Mouse (Mus musculus): ENCODE measurements around the gene Tbcc. TPM values are rescaled to one million over a fixed set of nuclear protein-coding genes. Genes with fewer than 3 reads are reported as not detected.

Gene Tbcc
- polyA plus RNA-seq, 2 experiments, result 27.8 to 63.3 TPM

DNA sequence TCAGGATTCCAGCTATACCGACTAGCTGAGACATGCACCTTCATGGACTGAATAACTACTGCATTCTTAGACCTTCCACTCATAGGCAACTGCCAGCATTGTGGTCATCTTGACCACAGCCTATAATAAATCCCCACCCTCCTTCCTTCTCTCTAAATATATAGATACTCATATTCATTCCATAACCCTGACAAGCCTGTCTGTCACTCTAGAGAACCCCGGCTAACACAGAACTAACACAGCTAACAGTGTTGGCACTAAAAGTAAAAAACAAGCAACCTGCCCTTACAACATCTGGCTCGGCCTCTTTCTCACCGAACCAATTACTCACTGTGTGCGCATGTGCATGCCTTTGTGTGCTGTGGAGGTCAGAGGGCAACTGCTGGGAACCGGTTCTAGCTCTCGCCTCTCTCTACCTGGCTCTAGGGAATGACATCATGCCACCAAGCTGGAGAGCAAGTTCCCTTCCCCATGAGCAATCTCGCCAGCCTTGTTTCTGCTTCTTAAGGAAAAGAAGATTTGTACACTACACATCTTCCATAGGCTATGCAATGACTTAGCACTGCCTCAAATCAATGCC, 14.0 kb upstream of the Tbcc start:
- Histone ChIP-seq H3K9ac (ENCODE audit: low read depth, low read length, severe bottlenecking) (no peak overlapping the region), H3K27me3 (ENCODE audit: control insufficient read depth, insufficient read depth, low read length) (no peaks in the 10 kb centered on the region), H3K4me2 (replicated peaks; ENCODE audit: low read depth, low read length, severe bottlenecking) (no peak overlapping the region), H3K4me1 (ENCODE audit: control insufficient read depth, insufficient read depth, low read length) (no peaks in the 10 kb centered on the region), H3K27ac (replicated peaks; ENCODE audit: low read depth, low read length) (no peak overlapping the region), H3K9me3 (ENCODE audit: control insufficient read depth, low read length) (no peaks in the 10 kb centered on the region), H3K4me3 (replicated peaks; ENCODE audit: low read length) (no peak overlapping the region), H3K36me3 (ENCODE audit: control insufficient read depth, insufficient read depth, low read length) (no peaks in the 10 kb centered on the region)
- no peak for TF ChIP-seq POLR2A (IDR thresholded peaks at IDR 0.05; ENCODE audit: borderline replicate concordance, extremely low read depth, insufficient read depth, insufficient read length)
- WGBS, result 39% methylated on average over 8 of the region's 8 CpGs
- DNase-seq (ENCODE audit: low spot score) (no peak), ATAC-seq (ENCODE audit: low FRiP score, low read depth) (no peak)

DNA sequence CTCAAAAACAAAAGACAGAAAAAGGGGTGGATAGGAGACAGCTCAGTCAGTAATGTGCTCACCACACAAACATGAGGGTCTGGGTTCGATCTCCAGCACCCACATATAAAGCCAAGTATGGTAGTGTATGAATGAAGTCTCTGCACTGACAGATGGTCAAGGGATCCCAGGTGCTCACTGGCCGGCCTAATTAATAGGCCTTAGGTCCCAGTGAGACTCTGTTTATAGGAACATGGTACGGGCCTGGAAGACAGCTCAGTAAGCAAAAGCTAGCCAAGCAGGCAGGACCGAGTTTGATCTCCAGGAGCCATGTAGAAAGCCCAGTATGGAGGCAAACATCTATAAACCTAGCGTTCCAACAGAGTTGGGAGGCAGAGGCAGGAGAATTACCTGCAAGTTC, 13.4 kb upstream of the Tbcc start:
- DNase-seq (ENCODE audit: low spot score) (no peak), ATAC-seq (ENCODE audit: low FRiP score, low read depth) (no peak)
- no peaks in the 10 kb centered on the region for H3K36me3 ChIP-seq (ENCODE audit: control insufficient read depth, insufficient read depth, low read length)
- H3K9ac ChIP-seq (ENCODE audit: low read depth, low read length, severe bottlenecking), result no peak overlapping the region
- H3K9me3 ChIP-seq (ENCODE audit: control insufficient read depth, low read length), result no peaks in the 10 kb centered on the region
- H3K27me3 ChIP-seq (ENCODE audit: control insufficient read depth, insufficient read depth, low read length), result no peaks in the 10 kb centered on the region
- H3K27ac ChIP-seq (replicated peaks; ENCODE audit: low read depth, low read length), result no peak overlapping the region
- TF ChIP-seq POLR2A (IDR thresholded peaks at IDR 0.05; ENCODE audit: borderline replicate concordance, extremely low read depth, insufficient read depth, insufficient read length), result no peak
- no peaks in the 10 kb centered on the region for H3K4me1 ChIP-seq (ENCODE audit: control insufficient read depth, insufficient read depth, low read length)
- no peak overlapping the region for H3K4me2 ChIP-seq (replicated peaks; ENCODE audit: low read depth, low read length, severe bottlenecking)
- WGBS, result 72% methylated on average over 5 of the region's 5 CpGs
- H3K4me3 ChIP-seq (replicated peaks; ENCODE audit: low read length), result no peak overlapping the region

DNA sequence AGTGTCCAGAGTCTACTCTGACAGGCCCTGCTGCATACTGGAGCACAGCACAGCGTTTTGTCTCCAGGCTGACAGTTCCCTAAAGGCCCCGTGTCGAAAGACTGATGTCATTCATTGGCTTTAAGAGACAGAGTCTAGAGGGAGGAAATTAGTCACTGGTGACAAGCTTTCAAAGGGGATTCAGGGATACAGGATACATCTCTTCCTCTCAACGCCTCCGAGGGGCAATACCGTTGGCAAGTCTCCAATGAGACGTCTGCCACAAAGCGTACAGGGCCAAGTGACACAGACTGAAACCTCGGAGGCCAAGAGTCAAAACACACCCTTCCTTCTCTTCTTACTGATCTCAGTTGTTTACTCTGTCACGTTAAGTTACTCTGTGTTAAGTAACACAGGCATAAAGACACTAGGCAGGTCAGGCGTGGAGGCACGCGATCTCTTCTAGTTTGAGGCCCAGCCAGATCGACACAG, 10.6 kb upstream of the Tbcc start:
- H3K9me3 ChIP-seq (ENCODE audit: control insufficient read depth, low read length), result no peaks in the 10 kb centered on the region
- no peaks in the 10 kb centered on the region for H3K27me3 ChIP-seq (ENCODE audit: control insufficient read depth, insufficient read depth, low read length)
- no peak overlapping the region for H3K4me3 ChIP-seq (replicated peaks; ENCODE audit: low read length)
- H3K27ac ChIP-seq (replicated peaks; ENCODE audit: low read depth, low read length), result no peak overlapping the region
- no peak overlapping the region for H3K9ac ChIP-seq (ENCODE audit: low read depth, low read length, severe bottlenecking)
- DNase-seq (ENCODE audit: low spot score) (no peak), ATAC-seq (ENCODE audit: low FRiP score, low read depth) (no peak)
- no peaks in the 10 kb centered on the region for H3K36me3 ChIP-seq (ENCODE audit: control insufficient read depth, insufficient read depth, low read length)
- TF ChIP-seq POLR2A (IDR thresholded peaks at IDR 0.05; ENCODE audit: borderline replicate concordance, extremely low read depth, insufficient read depth, insufficient read length), result no peak
- H3K4me2 ChIP-seq (replicated peaks; ENCODE audit: low read depth, low read length, severe bottlenecking), result no peak overlapping the region
- WGBS, result 55% methylated on average over 14 of the region's 14 CpGs
- H3K4me1 ChIP-seq (ENCODE audit: control insufficient read depth, insufficient read depth, low read length), result no peaks in the 10 kb centered on the region

DNA sequence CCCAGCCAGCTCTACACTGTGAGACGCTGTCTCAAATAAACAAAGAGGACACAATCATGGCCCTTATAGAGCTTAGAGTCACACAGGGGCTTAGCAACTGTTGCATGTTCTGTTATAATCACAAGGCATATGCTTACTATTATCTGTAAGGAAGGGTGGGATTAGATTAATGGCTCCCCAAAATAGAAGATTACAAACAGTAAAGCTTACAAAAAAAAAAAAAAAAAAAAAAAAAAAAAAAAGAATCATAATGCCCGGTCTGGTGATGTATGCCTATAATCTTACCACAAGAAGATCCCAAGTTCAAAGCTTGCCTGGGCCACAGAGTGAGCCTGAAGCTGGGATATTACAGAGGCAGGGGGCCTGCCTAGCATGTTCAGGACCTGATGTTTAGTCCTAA, 10.2 kb upstream of the Tbcc start:
- Histone ChIP-seq H3K27me3 (ENCODE audit: control insufficient read depth, insufficient read depth, low read length) (no peaks in the 10 kb centered on the region), H3K4me2 (replicated peaks; ENCODE audit: low read depth, low read length, severe bottlenecking) (no peak overlapping the region), H3K9ac (ENCODE audit: low read depth, low read length, severe bottlenecking) (no peak overlapping the region), H3K4me1 (ENCODE audit: control insufficient read depth, insufficient read depth, low read length) (no peaks in the 10 kb centered on the region), H3K9me3 (ENCODE audit: control insufficient read depth, low read length) (no peaks in the 10 kb centered on the region), H3K27ac (replicated peaks; ENCODE audit: low read depth, low read length) (no peak overlapping the region), H3K36me3 (ENCODE audit: control insufficient read depth, insufficient read depth, low read length) (no peaks in the 10 kb centered on the region), H3K4me3 (replicated peaks; ENCODE audit: low read length) (no peak overlapping the region)
- DNase-seq (ENCODE audit: low spot score) (no peak), ATAC-seq (ENCODE audit: low FRiP score, low read depth) (no peak)
- WGBS, result 83% methylated on average over 2 of the region's 2 CpGs
- TF ChIP-seq POLR2A (IDR thresholded peaks at IDR 0.05; ENCODE audit: borderline replicate concordance, extremely low read depth, insufficient read depth, insufficient read length), result no peak

DNA sequence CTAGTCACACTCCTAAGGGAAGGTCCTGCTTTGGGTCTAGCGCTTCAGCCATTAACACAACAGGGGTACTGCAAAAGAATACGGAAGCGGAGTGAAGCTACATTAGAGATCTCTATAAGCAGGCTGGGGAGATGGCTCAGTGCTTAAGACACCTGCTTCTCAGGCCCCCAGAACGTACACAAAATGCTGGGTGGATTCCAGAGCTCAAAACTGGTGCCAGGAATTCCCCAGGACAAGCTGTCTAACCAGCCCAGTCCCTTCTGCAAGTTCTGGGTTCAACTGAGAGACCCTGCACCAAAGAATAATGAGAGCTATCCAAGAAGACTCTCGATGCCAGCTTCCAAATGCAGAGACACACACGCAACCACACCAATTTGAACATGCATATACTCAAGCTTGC, 8.8 kb upstream of the Tbcc start:
- H3K9me3 ChIP-seq (ENCODE audit: control insufficient read depth, low read length), result no peaks in the 10 kb centered on the region
- H3K4me1 ChIP-seq (ENCODE audit: control insufficient read depth, insufficient read depth, low read length), result no peaks in the 10 kb centered on the region
- ATAC-seq (ENCODE audit: low FRiP score, low read depth) (no peak), DNase-seq (ENCODE audit: low spot score) (no peak)
- H3K9ac ChIP-seq (ENCODE audit: low read depth, low read length, severe bottlenecking), result no peak overlapping the region
- no peaks in the 10 kb centered on the region for H3K36me3 ChIP-seq (ENCODE audit: control insufficient read depth, insufficient read depth, low read length)
- no peak overlapping the region for H3K27ac ChIP-seq (replicated peaks; ENCODE audit: low read depth, low read length)
- no peak overlapping the region for H3K4me2 ChIP-seq (replicated peaks; ENCODE audit: low read depth, low read length, severe bottlenecking)
- no peak for TF ChIP-seq POLR2A (IDR thresholded peaks at IDR 0.05; ENCODE audit: borderline replicate concordance, extremely low read depth, insufficient read depth, insufficient read length)
- H3K27me3 ChIP-seq (ENCODE audit: control insufficient read depth, insufficient read depth, low read length), result no peaks in the 10 kb centered on the region
- H3K4me3 ChIP-seq (replicated peaks; ENCODE audit: low read length), result no peak overlapping the region
- WGBS, result 82% methylated on average over 6 of the region's 6 CpGs

DNA sequence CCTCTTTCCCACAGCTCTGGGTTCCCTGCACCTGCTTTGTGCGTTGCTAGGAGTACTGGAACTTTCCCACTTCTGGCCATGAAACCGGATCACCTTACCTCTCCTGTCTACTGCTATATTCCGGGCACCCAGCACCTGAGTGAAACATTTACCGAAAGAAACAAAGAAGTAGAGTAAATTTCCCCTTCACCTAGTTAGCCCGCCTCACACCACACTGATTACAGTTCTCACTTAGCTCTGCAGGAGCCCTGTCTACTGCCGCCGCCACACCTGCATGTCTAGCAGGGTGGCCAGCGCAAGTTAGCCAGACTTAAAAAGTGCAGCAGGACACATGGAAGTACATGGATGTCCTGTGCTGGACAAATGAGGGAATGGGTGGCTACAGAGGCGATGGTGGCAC, 7.4 kb upstream of the Tbcc start:
- Histone ChIP-seq H3K9me3 (ENCODE audit: control insufficient read depth, low read length) (no peaks in the 10 kb centered on the region), H3K4me2 (replicated peaks; ENCODE audit: low read depth, low read length, severe bottlenecking) (no peak overlapping the region), H3K36me3 (ENCODE audit: control insufficient read depth, insufficient read depth, low read length) (no peaks in the 10 kb centered on the region), H3K27ac (replicated peaks; ENCODE audit: low read depth, low read length) (no peak overlapping the region), H3K27me3 (ENCODE audit: control insufficient read depth, insufficient read depth, low read length) (no peaks in the 10 kb centered on the region), H3K9ac (ENCODE audit: low read depth, low read length, severe bottlenecking) (no peak overlapping the region), H3K4me3 (replicated peaks; ENCODE audit: low read length) (no peak overlapping the region), H3K4me1 (ENCODE audit: control insufficient read depth, insufficient read depth, low read length) (0 out of 2 replicates have a peak, but pooled peaks cover under 1% of the 10 kb centered on the region)
- no peak for TF ChIP-seq POLR2A (IDR thresholded peaks at IDR 0.05; ENCODE audit: borderline replicate concordance, extremely low read depth, insufficient read depth, insufficient read length)
- ATAC-seq (ENCODE audit: low FRiP score, low read depth) (no peak), DNase-seq (ENCODE audit: low spot score) (no peak)
- 81% methylated on average over 9 of the region's 9 CpGs for WGBS
